ENCODE assay signal across 8 mouse cellular contexts in the genomic region with DNA sequence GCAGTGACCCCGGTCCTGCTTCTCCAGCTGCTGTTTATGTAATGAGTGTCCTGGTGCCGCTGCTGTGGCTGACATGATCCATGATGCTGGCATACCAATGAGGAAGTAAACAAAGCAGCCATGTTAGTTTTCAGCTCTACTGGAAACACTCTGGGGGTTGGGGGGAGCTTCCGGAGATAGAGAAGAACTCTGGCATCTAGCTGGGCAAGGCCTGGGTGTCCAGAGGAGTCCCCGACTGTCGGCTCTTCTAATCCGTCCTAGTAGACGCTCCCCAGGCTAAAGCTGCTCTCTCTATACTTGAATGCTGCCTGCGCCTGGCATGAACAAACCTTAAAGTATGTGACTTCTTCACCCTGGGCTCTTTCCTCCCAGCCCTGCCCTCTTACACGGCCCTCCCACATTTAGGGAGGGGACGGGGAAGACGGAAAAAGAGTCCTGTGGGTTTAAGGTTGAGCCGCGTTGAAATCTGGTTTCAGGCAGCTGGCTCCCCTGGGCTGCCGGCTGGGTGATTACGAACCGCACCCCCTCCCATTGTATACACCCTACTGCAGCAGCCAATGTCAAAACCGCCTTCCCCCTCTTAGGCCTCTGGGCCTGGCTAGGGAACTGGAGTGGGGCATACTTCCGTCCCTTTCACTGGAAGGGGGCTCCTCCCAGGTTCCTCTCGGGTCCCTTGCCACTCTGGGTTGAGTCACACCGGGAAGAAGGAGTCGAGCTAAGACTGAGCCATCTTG. TPM values are rescaled to one million over a fixed set of nuclear protein-coding genes. Genes with fewer than 3 reads are reported as not detected.
DNase-seq lines count a peak whose midpoint lies in the region; ATAC-seq lines count a peak whose summit lies in the region.

No protein-coding gene starts in this region.

- no peak for ATAC-seq in forebrain, embryonic 13.5 days
- peak; percentile 20; the same call in 1 of the 2 replicates for ATAC-seq in limb, embryonic 13.5 days (ENCODE audit: low FRiP score, low read depth)
- ATAC-seq in midbrain, embryonic 13.5 days, result peak; percentile 7; the same call in 1 of the 2 replicates
- ATAC-seq in stomach, embryonic 14.5 days (ENCODE audit: insufficient number of reproducible peaks, insufficient read depth, low FRiP score, low read depth), result peak; percentile 66

- H3K4me1 ChIP-seq in forebrain, embryonic 13.5 days, result peaks cover 55% of the 10 kb centered on the region
- peaks cover 70% of the 10 kb centered on the region for H3K4me1 ChIP-seq in hindbrain, embryonic 10.5 days (replicated peaks)
- H3K4me1 ChIP-seq in limb, embryonic 13.5 days, result peaks cover 59% of the 10 kb centered on the region
- peaks cover 50% of the 10 kb centered on the region for H3K4me1 ChIP-seq in midbrain, embryonic 13.5 days (replicated peaks)
- peaks cover 42% of the 10 kb centered on the region for H3K4me1 ChIP-seq in stomach, embryonic 14.5 days (ENCODE audit: control insufficient read depth, insufficient read depth, low read length)

- H3K4me3 ChIP-seq in forebrain, embryonic 13.5 days, result peak overlapping the region; percentile 96
- peak overlapping the region; percentile 99 for H3K4me3 ChIP-seq in hindbrain, embryonic 10.5 days
- H3K4me3 ChIP-seq in limb, embryonic 13.5 days, result peak overlapping the region; percentile 92
- H3K4me3 ChIP-seq in midbrain, embryonic 13.5 days (replicated peaks), result peak overlapping the region; percentile 98
- H3K4me3 ChIP-seq in stomach, embryonic 14.5 days (ENCODE audit: low read depth, low read length), result peak overlapping the region; percentile 95

- H3K27me3 ChIP-seq in forebrain, embryonic 13.5 days, result no peaks in the 10 kb centered on the region
- no peaks in the 10 kb centered on the region for H3K27me3 ChIP-seq in hindbrain, embryonic 10.5 days (ENCODE audit: insufficient read depth, poor library complexity, severe bottlenecking)
- no peaks in the 10 kb centered on the region for H3K27me3 ChIP-seq in limb, embryonic 13.5 days
- H3K27me3 ChIP-seq in midbrain, embryonic 13.5 days, result no peaks in the 10 kb centered on the region
- no peaks in the 10 kb centered on the region for H3K27me3 ChIP-seq in stomach, embryonic 14.5 days (ENCODE audit: control insufficient read depth, insufficient read depth, low read length)

- H3K4me2 ChIP-seq in forebrain, embryonic 13.5 days, result peak overlapping the region; percentile 98
- H3K4me2 ChIP-seq in limb, embryonic 13.5 days (replicated peaks), result peak overlapping the region; percentile 99
- peak overlapping the region; percentile 91 for H3K4me2 ChIP-seq in midbrain, embryonic 13.5 days (replicated peaks)
- H3K4me2 ChIP-seq in stomach, embryonic 14.5 days (replicated peaks; ENCODE audit: low read depth, low read length), result peak overlapping the region; percentile 90

- H3K9ac ChIP-seq in forebrain, embryonic 13.5 days, result peak overlapping the region; percentile 100
- peak overlapping the region; percentile 96 for H3K9ac ChIP-seq in limb, embryonic 13.5 days
- H3K9ac ChIP-seq in midbrain, embryonic 13.5 days (replicated peaks), result peak overlapping the region; percentile 100
- peak overlapping the region; percentile 98 for H3K9ac ChIP-seq in stomach, embryonic 14.5 days (replicated peaks; ENCODE audit: low read depth, low read length)

- peak; percentile 68 for DNase-seq in cerebellum, adult 9-10 months
- DNase-seq in cerebellum, postnatal 4 days (ENCODE audit: low spot score in 2 of 2), result no peak
- peak; percentile 71 for DNase-seq in adrenal gland, postnatal 25 days
- DNase-seq in hindbrain, embryonic 10.5 days (ENCODE audit: low spot score), result peak; percentile 63

- WGBS in forebrain, embryonic 13.5 days, result under 1% methylated on average over 21 of the region's 21 CpGs
- under 1% methylated on average over 21 of the region's 21 CpGs for WGBS in hindbrain, embryonic 10.5 days
- WGBS in limb, embryonic 13.5 days, result under 1% methylated on average over 21 of the region's 21 CpGs
- WGBS in midbrain, embryonic 13.5 days, result under 1% methylated on average over 21 of the region's 21 CpGs
- WGBS in stomach, embryonic 14.5 days, result under 1% methylated on average over 21 of the region's 21 CpGs

- peak overlapping the region; percentile 100 for H3K27ac ChIP-seq in forebrain, embryonic 13.5 days
- H3K27ac ChIP-seq in hindbrain, embryonic 10.5 days, result peak overlapping the region; percentile 98
- peak overlapping the region; percentile 98 for H3K27ac ChIP-seq in limb, embryonic 13.5 days
- H3K27ac ChIP-seq in midbrain, embryonic 13.5 days, result peak overlapping the region; percentile 100
- peak overlapping the region; percentile 100 for H3K27ac ChIP-seq in stomach, embryonic 14.5 days (ENCODE audit: low read length)

- H3K9me3 ChIP-seq in forebrain, embryonic 13.5 days (replicated peaks), result no peaks in the 10 kb centered on the region
- no peaks in the 10 kb centered on the region for H3K9me3 ChIP-seq in hindbrain, embryonic 10.5 days
- H3K9me3 ChIP-seq in limb, embryonic 13.5 days, result no peaks in the 10 kb centered on the region
- H3K9me3 ChIP-seq in midbrain, embryonic 13.5 days, result no peaks in the 10 kb centered on the region
- H3K9me3 ChIP-seq in stomach, embryonic 14.5 days (ENCODE audit: control insufficient read depth, low read depth, low read length), result no peaks in the 10 kb centered on the region

- peaks cover 31% of the 10 kb centered on the region for H3K36me3 ChIP-seq in forebrain, embryonic 13.5 days (ENCODE audit: poor library complexity, severe bottlenecking)
- H3K36me3 ChIP-seq in hindbrain, embryonic 10.5 days, result peaks cover 50% of the 10 kb centered on the region
- H3K36me3 ChIP-seq in limb, embryonic 13.5 days, result peaks cover 33% of the 10 kb centered on the region
- H3K36me3 ChIP-seq in midbrain, embryonic 13.5 days, result peaks cover 34% of the 10 kb centered on the region
- H3K36me3 ChIP-seq in stomach, embryonic 14.5 days (ENCODE audit: control insufficient read depth, insufficient read depth, low read length), result peaks cover 27% of the 10 kb centered on the region

RNA-seq across cellular contexts. Expression of a gene that starts 2.0 kb away (rescaled TPM):
- 50.9 and 52.6 TPM in 2 replicates for total RNA-seq in adrenal gland, postnatal 25 days (2021)
- 22.5 and 22.6 TPM in 2 replicates for polyA plus RNA-seq in forebrain, embryonic 13.5 days (2015; fragmentation: Nextera tagmentation; extraction: Ambion mirVana)
- polyA plus RNA-seq in hindbrain, embryonic 10.5 days (2016; fragmentation: Nextera tagmentation; extraction: Ambion mirVana), result 26.5 and 30.0 TPM in 2 replicates
- polyA plus RNA-seq in limb, embryonic 13.5 days (2015; fragmentation: Nextera tagmentation; extraction: Ambion mirVana), result 13.6 and 14.2 TPM in 2 replicates
- polyA plus RNA-seq in midbrain, embryonic 13.5 days (2015; fragmentation: Nextera tagmentation; extraction: Ambion mirVana), result 27.7 and 33.0 TPM in 2 replicates
- 22.3 and 23.5 TPM in 2 replicates for polyA plus RNA-seq in stomach, embryonic 14.5 days (2014; fragmentation: Nextera tagmentation; extraction: Ambion mirVana)

Comparison
In these comparisons a context has a peak if more than half of its experiments do, and no peak if none do; other contexts are left out.
1. DNase-seq: peak in cerebellum, adult 9-10 months (single experiment), adrenal gland, postnatal 25 days (single experiment) and hindbrain, embryonic 10.5 days (single experiment); none in cerebellum, postnatal 4 days (0 of 2).
2. Peak in every context shown above with its lines, with median percentiles within 50 percentile points of each other: H3K27ac ChIP-seq, H3K4me2 ChIP-seq, H3K4me3 ChIP-seq and H3K9ac ChIP-seq.